Mouse (Mus musculus) sigmoid colon, adult 10 weeks (tissue): ENCODE measurements around the gene Sept10. TPM values are rescaled to one million over a fixed set of nuclear protein-coding genes. Genes with fewer than 3 reads are reported as not detected.

ENCODE experiments used
- polyA plus RNA-seq: library from polyadenylated mRNA; stranded (reverse); fragments of 350-450 nt; fragmentation: Illumina TruSeq; extraction: RNeasy Lipid Tissue Mini Kit (QIAGEN cat#74804); gene quantifications from one replicate; pipeline ENCODE4 v1.2.3, GENCODE M21; 2014; ENCODE audit warnings: low read depth, low replicate concordance

The Sept10 gene
- 46.1 TPM for polyA plus RNA-seq

DNA sequence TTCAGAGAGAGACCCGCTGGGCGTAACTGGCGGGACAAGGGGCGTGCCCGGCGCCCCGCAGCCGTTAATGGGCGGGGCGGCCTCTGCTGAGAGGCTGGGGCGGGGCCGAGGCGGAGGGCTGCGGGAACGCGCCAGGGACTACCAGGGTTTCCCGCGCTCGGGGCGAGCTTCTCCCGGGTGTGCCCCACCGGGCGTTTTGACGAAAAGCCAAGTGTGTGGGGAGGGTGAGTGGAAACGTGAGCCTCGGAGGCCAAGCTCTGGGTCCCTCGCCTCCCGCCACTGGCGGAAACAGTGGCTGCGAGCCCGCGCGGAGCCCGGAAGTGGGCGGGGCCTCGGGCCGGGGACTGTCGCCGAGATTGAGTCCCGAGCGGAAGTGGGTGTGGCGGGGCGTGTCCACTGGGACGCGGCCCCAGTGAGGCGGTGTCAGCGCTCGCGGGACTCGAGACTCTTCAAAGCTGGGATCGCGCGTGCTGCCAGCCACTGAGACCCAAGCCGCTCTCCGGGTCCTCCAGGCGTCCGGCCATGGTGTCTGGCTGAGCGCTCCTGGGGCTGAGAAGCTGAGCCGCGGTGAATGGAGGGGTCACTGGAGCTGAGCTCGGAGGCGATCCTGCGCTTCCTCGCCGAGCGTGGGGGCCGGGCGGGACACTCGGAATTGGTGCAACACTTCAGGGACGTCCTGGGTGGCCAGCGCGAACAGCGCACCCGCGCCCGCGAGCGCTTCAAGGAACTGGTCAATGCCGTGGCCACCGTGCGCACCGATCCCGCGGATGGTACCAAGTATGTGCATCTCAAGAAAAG is at the start of gene Sept10, which contains the start of gene Sowahc:
Gene Sept10 (minus strand): TSS at position 375 of the 798 bp plus-strand sequence.
Gene Sowahc (plus strand): TSS at position 481 of the 798 bp plus-strand sequence.

Other genes starting within 250 kb of the Sept10 start
- 155 TPM for gene Sowahc, start 106 bp upstream of the Sept10 start, polyA plus RNA-seq
- 22.1 TPM for gene P4ha1, start 101.4 kb upstream of the Sept10 start, polyA plus RNA-seq
- gene Gm10273, start 173.8 kb upstream of the Sept10 start, polyA plus RNA-seq, result 12.6 TPM
- not detected for gene Pla2g12b, start 181.8 kb upstream of the Sept10 start, polyA plus RNA-seq
- gene Oit3, start 219.9 kb upstream of the Sept10 start, polyA plus RNA-seq, result not detected